Mouse (Mus musculus): ENCODE results near the gene Prpf18.

DNA sequence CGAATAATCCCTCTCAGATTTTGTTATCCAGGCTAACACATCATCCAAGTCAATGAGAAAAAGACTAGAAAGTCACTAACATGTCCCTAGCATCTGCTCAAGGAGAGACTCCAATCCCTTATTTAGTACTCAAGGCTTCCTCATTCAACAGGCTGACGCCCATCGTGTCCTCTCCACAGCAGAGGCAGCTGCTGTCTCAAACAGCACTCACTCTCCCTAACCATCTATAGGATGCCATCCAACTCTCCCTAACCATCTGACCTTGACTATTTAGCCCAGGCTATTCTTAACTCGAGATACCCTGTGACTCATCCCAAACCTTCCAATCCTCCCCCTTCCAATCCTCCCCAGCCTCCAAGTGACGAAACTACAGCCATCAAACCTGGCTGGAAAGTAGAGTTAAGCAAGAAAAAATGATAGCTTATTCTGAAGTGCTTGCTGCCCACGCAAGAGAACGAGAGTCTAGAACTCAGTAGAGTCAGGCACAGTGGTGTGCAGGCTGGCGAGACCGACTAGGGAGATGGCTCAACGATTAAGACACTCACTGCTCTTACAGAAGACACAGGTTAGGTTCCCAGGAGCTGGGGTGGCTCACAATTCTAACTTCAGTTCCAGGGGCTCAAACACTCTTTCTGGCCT lies 21.6 kb downstream of the Prpf18 start:
- TF ChIP-seq CTCF (IDR thresholded peaks at IDR 0.05; ENCODE audit: low read depth): no peak
- TF ChIP-seq EP300 (IDR thresholded peaks at IDR 0.05; ENCODE audit: low read depth): no peak

All from heart, postnatal 0 days (tissue).